Mouse (Mus musculus) gastrocnemius, postnatal 4 days (tissue): ENCODE data around the gene Srgap1. TPM values are rescaled to one million over a fixed set of nuclear protein-coding genes. Genes with fewer than 3 reads are reported as not detected.

Source experiments
- DNase-seq, 2 experiments: peaks; one replicate each; pipeline ENCODE4 v3.0.0; 2021 to 2022; ENCODE audit warnings: low spot score in 2 of 2, mixed read lengths in 2 of 2
- total RNA-seq, 2 experiments: library from RNA; stranded (reverse); gene quantifications; 2 replicates each; pipeline ENCODE4 v1.2.3; 2021

The Srgap1 gene
- total RNA-seq, 2 experiments from 2014 or later, result 13.3 to 14.1 TPM

GRCm38 (mm10) chr10:122017743-122018142, 29.4 kb downstream of the Srgap1 start:
- no peak for DNase-seq

- no peak for DNase-seq
Observed at GRCm38 (mm10) chr10:122017063-122017462, 30.1 kb downstream of the Srgap1 start.

DNA sequence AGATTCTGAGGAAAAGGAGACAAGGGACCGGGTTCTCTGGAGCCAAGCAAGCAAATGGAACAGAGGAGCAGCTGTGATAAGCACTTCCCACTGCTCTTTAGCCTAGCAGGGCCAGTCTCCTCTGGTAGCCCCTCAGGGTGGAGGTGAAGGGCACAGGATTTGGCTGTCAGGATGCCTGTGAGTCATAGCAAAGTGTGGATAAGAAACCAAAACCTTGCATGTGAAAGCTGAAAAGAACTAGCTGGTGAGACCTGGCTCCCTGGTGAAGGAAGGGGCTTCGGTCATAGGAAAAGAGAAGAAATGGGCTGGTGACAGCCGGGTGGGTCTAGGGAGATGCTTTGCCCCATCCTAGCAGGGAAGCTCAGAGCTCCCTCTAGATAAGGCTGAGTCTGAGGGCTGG, 30.5 kb downstream of the Srgap1 start:
- no peak for DNase-seq

DNA sequence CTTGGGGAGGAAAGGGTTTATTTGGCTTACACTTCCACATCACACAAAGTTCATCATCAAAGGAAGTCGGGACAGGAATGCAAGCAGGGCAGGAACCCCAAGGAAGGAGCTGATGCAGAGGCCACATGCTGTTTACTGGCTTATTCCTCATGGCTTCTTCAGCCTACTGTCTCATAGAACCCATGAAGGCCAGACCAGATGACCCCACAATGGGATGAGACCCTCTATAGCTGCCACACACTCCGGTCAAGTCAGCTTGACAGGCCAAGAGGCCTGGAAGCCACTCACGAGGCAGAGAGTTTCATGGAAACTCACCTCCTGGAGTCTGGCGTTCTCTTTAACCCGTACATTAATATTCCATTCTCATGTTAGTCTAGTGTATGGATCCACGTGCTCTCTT, 34.8 kb downstream of the Srgap1 start:
- DNase-seq, result no peak

- DNase-seq, result no peak
Observed at GRCm38 (mm10) chr10:122008731-122009391, 38.3 kb downstream of the Srgap1 start.

GRCm38 (mm10) chr10:122008370-122008730, 38.8 kb downstream of the Srgap1 start:
- no peak for DNase-seq

- no peak for DNase-seq
Observed at GRCm38 (mm10) chr10:122006606-122007005, 40.5 kb downstream of the Srgap1 start.

GRCm38 (mm10) chr10:122006151-122006550, 41.0 kb downstream of the Srgap1 start:
- no peak for DNase-seq

GRCm38 (mm10) chr10:122005560-122005959, 41.6 kb downstream of the Srgap1 start:
- DNase-seq, result no peak

DNA sequence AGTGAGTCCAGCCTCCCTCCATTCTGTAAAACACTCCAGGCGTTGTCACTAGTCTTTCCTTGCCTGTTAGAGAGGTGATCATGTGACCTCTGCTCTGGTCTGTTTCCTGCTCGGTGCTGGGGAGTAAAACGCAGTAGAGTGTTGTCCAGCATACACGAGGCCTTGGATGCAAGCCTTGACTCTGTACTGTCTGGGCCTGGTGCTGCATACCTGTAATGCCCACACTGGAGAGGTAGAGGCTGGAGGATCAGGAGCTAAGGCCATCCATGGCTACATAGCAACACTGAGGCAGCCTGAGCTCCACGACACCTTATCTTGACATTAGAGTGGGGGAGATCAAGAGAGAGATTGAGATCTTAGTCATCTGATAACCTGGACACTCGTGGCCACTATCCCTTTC, 44.2 kb downstream of the Srgap1 start:
- DNase-seq, result no peak

- DNase-seq, result no peak
Observed at GRCm38 (mm10) chr10:121998806-121999205, 48.3 kb downstream of the Srgap1 start.

DNA sequence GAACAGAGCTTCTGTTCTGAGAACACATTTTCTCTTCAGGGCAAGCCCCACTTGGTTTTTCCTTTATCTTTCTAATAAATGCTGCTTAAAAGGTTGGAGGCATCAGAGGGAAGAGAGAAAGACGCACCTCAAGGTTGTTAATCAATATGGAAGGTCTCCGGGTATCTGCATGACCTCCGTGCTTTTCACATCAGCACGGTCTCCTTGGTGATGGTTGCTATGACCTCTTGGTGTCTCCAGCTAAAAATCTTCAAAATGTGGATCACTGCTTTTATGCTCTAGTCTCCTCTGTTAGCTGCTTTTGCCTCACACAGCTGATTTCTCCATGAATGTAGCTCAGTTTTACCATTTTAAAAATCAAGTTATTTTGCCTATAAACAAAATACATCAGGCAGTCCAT, 50.6 kb downstream of the Srgap1 start:
- no peak for DNase-seq

DNA sequence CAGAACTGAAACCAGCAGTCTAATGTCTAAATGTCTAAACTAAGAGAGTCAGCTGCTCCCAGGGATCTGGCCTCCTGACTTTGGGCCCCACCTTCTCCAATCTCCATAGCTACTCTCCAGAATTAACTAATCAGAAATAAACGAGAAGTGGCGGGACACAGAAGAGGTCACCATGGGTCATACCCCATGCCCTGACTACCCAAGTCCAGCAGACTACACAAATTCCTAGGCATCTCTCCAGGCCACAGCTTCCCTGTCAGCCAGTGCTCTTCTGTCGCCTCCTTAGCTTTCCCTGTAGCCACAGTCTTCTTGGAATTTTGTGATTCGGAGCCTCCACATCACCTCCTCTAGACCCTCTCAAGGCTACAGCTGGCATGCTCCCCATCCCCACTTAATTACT, 51.7 kb downstream of the Srgap1 start:
- no peak for DNase-seq

- DNase-seq, result no peak
Observed at GRCm38 (mm10) chr10:121994660-121995059, 52.5 kb downstream of the Srgap1 start.

GRCm38 (mm10) chr10:121992609-121993008, 54.5 kb downstream of the Srgap1 start:
- DNase-seq, result no peak

DNA sequence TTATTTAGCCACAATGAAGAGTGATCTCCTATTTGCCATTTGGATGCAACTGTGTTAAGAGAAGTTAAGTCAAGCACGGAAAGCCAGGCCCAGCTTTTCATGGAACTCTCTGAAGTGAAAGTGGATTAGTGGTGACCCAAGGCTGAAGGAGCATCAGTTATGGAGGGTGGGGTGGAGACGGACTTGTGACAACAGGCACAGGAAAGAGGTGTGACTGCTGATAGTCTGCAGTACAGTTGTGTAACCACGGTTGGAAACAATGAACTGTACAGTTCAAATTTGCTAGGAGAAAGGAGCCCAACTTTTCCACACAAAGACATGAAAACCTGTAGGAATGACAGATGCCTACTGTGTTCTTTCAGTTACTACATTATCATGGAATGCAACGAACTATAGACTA, 60.1 kb downstream of the Srgap1 start:
- DNase-seq, result no peak

- DNase-seq, result no peak
Observed at GRCm38 (mm10) chr10:121984887-121985286, 62.2 kb downstream of the Srgap1 start.

GRCm38 (mm10) chr10:121983993-121984610, 63.0 kb downstream of the Srgap1 start:
- DNase-seq, result no peak

DNA sequence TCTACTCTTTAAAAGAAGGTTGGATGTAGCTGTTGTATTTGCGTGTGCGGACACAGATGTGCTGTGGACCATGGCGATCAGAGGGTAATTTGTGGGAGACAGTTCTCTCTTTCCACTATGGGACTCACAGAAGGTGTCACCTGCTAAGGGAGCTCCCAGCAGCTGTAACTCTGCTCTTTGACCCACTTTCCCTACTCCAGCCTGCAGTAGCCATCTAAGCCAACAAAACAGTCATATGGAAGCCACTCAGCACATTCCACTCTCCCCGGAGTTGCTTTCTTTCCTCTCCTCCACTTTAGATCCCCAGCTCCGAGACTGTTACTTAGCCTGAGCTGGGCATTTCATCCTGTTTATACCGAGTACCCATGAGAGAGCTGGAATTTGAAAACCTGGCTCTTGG, 71.8 kb downstream of the Srgap1 start:
- DNase-seq, result no peak

DNA sequence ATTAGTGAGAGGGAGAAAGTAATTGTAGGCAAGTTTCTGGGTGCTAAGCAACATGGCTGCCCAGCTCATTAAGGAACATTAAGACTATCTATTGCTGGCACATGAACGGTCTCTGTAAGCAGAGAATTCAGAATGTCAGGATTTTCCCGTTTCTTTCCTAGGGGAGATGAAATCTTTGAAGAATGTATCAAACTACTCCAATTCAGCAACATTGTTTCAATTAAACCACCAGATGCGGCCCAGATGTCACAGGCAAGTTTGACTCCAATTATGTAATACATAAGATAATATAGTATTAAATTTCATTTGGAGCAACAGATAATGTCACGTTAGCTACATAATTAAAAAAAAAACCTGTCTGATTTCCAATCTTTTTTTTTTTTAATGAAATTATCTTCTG, 72.5 kb downstream of the Srgap1 start:
- DNase-seq, result no peak

DNA sequence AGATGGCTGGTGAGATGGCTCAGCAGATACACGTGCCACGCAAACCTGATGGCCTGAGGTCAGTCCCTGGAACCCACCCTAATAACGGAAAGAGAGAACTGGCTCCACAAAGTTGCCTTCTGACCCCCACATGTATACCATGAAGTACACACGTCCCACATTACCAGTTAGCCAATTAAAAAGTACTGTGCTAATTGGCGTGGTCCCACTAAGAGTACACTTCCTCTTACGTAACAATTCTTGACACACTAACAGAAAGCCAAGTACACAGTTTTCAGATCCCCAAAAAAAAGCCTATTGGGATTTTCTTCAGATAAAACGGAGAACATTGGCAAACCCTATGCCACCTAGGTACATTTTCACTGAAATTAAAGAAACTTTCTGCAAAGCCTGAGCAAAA, 73.8 kb downstream of the Srgap1 start:
- DNase-seq, result no peak

- no peak for DNase-seq
Observed at GRCm38 (mm10) chr10:121972249-121972892, 74.7 kb downstream of the Srgap1 start.

DNA sequence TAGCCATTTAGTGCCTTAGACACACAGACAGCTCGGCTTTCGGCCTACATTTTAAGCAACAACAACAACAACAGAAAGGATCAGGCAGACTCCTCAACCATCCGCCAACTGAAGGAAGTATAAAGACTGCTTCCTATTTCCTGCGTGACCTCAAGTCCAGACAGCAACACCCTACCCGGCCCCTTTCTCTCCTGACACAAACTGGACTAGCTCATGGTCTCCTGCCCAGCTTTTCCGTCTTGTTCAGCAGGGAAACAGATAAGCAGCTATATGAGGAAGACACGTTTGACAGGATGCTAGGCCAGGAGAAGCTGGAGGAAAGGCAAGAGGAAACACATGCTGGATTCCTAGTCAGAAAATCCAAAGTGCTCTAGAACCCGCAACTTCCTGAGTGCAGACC, 75.5 kb downstream of the Srgap1 start:
- DNase-seq, result no peak
